Mouse (Mus musculus) heart, adult 2 months (tissue): Measurements from ENCODE around the gene Myo1c.

Experiments
- CTCF ChIP-seq: fragments of 200-600 bp; IDR thresholded peaks from 2 replicates; pipeline ENCODE4 v1.8.1; 2022; ENCODE audit warnings: antibody characterized with exemption, mild to moderate bottlenecking, moderate library complexity
- EP300 ChIP-seq: fragments of 200-500 bp; IDR thresholded peaks from 2 replicates; pipeline ENCODE4 v1.6.1; 2011; ENCODE audit warnings: low read depth, low read length, control low read depth; ENCODE audit not compliant: insufficient read depth
- POLR2A ChIP-seq: fragments of 200-500 bp; IDR thresholded peaks from 2 replicates; pipeline ENCODE4 v1.6.1; 2011; ENCODE audit warnings: mild to moderate bottlenecking, low read depth, low read length, control low read depth; ENCODE audit not compliant: insufficient read depth

DNA sequence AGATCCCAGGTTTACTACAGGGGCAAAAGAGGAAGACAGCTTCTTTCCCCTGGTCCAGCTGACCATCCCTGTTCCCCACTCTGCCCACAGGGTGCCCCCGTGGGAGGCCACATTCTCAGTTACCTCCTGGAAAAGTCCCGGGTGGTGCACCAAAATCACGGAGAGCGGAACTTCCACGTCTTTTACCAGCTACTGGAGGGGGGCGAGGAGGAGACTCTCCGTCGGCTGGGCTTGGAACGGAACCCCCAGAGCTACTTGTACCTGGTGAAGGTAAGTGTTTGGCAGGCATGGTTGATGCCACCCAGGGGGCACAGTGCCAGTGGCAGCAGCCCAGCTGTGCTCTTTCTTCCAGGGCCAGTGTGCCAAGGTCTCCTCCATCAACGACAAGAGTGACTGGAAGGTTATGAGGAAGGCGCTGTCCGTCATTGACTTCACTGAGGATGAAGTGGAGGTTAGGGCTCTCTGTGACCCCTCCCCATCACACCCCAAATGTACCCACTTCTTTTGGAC, 9.8 kb downstream of the Myo1c start:
- TF ChIP-seq EP300, result no peak
- TF ChIP-seq CTCF, result no peak
- TF ChIP-seq POLR2A, result no peak
